Mouse (Mus musculus) heart, postnatal 14 days (tissue): ENCODE data around the gene Cnih3. TPM values are rescaled to one million over a fixed set of nuclear protein-coding genes. Genes with fewer than 3 reads are reported as not detected.
A peak's percentile ranks its signal among the peaks of the same experiment; 100 is the strongest.

Experiments
- DNase-seq, 2 experiments: peaks; one replicate each; pipeline ENCODE4 v3.0.0; 2021 to 2022
- intact Hi-C: fragments of 180-260 bp; cut with DNase I; formaldehyde crosslinking; loops from one replicate; pipeline ENCODE4 v1.15.1; 2025
- total RNA-seq, 2 experiments: library from RNA; stranded (reverse); gene quantifications; 2 replicates each; pipeline ENCODE4 v1.2.3; 2021

Cnih3 gene
- total RNA-seq, 2 experiments from 2014 or later = not detected

DNA sequence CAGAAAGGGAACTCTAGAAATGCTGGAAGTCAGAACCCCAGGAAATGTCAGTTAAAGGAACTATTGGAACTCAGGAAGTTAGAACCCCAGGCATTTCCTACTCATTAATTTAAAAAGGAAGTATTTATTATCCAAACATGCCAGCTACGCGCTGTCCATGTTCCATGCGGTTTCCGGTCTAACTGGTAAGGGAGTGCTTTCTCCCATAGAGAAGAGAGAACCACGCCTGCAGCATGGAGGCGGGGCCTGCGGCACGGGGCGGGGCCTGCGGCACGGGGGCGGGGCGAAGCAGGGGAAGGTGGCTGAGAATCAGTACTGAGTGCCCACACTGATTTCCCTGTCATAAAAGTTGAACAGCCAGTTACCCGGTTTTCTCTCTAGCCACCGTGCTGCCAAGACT lies 6.9 kb upstream of the Cnih3 start:
- intact Hi-C loops = no loop called here

DNA sequence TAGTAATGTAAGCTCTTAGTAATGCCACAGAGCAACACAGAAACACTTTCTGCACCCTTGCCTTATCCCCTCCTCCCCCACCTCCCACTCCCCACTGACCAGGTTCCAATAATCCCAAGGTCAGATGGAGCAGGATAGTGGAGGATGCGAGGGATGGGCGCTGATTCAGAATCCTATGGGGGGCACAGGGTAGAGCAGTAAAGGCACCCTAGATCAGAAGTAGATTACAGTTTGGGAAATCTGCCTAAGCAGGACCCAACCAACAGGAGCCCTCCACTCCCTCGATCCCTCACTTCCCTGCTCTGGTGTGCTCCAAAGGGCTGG lies 423 bp upstream of the Cnih3 start:
- intact Hi-C loops = no loop called here
- DNase-seq = no peak

More for the DNA sequence above, 6.9 kb upstream of the Cnih3 start:
- DNase-seq = peak; percentile 16 to 19

DNA sequence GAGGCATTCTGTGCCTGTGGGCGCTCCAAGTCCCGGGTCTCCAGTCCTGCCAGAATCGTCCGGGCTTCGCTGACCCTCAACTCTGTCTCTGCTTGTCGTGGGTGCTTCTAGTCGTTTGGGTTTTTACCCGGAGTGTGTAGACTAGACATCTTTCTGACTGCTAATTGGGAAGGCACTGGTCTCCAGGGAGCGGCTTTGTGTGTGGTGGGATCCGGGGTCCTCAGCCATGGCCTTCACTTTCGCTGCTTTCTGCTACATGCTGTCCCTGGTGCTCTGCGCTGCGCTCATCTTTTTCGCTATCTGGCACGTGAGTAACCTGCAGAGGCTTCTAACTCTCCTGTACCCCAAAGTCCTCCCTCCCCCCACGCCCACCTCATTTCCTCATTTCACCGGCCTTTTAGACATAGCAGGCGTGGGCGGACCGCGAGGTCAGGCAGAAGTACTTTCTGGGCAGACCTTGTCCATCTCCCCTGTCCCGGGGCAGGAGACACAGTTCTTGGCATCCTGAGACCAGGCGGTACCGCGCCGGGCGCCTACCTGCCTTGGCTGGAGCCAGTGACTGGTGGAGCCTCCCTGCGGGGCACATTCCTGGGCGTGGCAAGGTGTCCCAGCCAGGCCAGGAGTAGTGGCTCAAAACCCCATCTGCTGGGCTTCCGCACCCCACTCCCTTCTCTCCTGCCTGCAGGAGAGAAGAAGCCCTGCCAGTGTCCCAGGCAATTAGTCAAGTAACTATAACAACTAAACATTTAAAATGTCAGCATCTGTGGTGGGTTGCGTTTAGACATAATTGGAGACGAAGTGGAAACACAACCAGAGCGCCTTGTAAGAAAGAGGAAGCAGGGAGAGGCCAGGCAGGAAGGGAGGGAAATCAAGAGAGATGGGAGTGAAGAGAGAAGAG lies 1.0 kb downstream of the Cnih3 start:
- intact Hi-C loops = no loop called here
- no peak for DNase-seq

DNA sequence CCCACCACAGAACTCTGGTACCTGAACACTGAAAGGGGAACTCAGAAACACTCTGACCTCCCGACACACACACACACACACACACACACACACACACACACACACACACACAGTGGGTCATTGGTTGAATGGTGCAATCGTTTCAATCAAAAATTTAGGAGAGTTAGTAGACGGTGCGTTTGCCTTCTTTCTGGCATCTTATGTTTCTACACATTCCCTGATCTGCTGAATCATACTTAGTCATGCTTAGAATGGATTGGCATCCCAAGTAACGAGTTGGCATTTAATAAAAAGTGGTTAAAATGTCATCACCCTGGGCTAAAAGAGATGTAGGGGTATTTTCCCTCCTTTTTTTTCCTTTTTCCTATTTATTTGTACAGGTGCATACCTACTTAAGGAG lies 3.3 kb downstream of the Cnih3 start:
- DNase-seq = no peak
- intact Hi-C loops = no loop called here

DNA sequence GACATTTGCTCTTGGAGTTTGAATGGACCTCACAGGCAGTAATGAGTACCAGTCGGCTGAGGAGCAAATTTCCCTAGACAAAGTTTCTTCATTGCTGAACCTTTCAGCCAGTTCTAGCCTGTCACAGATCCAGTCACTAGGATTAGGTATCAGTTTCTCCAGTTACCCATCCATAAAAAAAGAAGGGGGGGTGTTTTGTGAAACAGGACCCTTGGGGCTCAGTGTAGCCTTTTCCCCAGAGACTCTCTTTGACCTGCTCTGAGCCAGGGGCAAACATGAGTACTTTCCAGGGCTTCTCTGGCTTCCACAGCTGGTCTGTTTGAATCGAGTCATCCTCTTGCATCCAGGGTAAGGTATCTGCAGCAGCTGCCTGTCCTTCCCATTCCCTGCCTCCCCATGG lies 5.4 kb downstream of the Cnih3 start:
- DNase-seq = no peak
- intact Hi-C loops = no loop called here

DNA sequence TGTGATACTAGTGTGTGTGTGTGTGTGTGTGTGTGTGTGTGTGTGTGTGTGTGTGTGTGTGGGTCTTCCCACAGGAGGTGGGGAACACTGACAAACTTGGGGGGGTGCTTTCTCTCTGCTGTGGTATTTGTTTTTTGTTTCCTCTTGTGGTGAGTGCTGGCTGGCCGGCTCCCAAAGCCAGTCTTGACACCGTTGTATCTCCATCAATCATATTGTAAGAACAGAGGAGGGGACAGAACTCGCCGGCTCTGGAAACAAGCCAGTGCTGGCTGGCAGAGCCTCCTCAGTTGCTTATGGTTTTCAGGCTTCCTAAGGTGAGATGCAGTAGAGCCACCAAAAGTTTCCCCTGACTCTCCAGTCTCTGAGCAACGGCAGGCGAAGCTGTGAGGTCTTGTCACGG lies 6.1 kb downstream of the Cnih3 start:
- no peak for DNase-seq
- intact Hi-C loops = no loop called here

DNA sequence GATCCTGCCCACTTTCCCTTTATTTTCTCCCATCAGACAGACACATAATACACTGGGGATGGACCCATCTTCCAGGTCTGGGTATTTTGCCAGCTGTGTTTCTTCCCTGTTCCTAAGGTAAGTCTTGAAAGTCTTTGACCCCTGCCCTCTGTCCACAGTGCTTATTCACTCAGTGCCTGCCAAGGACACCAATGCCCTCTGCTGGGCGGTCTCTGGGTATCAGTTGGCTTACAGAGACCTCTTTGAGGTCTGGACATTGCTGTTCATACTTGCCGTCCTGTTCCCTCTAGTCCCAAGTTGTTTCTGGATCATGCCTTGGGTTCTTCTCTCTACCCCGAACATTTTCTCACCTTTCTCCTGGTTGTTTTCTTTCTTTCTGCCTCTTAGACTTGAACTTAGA lies 8.3 kb downstream of the Cnih3 start:
- intact Hi-C loops = no loop called here

DNA sequence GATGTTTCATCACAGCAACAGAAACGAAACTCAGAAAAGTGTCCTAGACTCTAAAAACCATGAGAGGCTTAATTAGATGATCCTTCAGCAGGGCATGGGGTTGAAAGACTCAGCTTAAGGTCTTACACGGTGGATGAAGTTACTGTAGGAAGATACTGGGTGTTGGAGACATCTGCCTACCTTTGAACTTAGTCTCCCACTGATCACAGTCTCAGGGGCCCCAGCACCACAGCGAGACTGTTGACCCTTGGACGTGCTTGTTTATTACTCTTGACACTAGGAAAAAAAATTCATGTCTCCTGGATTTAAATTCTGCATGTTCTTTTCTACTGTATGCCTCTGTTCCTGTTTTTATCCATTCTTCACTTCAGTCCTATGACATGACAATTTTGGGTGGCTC lies 11.6 kb downstream of the Cnih3 start:
- no peak for DNase-seq

More for the DNA sequence above, 8.3 kb downstream of the Cnih3 start:
- DNase-seq = no peak

DNA sequence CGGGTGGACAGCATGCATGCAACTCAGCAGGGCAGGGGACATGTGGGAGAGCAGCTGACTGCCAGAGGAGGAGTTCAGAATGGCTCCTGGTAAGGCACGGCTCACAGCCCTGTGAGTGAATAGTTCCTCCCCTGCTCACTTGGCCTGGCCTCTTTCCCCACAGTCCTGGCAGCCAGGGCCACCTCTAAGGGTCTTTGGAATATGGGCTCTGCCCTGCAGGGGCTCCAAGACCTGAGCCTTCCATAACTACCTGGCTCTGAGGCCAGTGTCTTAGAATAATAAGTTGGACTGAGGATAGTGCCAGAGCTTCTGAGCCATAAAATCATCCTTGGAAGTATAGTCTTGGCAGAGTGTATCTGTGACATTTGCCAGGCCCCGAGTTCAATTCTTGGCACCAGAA lies 12.9 kb downstream of the Cnih3 start:
- intact Hi-C loops = no loop called here
- DNase-seq = no peak

More for the DNA sequence above, 11.6 kb downstream of the Cnih3 start:
- intact Hi-C loops = no loop called here

DNA sequence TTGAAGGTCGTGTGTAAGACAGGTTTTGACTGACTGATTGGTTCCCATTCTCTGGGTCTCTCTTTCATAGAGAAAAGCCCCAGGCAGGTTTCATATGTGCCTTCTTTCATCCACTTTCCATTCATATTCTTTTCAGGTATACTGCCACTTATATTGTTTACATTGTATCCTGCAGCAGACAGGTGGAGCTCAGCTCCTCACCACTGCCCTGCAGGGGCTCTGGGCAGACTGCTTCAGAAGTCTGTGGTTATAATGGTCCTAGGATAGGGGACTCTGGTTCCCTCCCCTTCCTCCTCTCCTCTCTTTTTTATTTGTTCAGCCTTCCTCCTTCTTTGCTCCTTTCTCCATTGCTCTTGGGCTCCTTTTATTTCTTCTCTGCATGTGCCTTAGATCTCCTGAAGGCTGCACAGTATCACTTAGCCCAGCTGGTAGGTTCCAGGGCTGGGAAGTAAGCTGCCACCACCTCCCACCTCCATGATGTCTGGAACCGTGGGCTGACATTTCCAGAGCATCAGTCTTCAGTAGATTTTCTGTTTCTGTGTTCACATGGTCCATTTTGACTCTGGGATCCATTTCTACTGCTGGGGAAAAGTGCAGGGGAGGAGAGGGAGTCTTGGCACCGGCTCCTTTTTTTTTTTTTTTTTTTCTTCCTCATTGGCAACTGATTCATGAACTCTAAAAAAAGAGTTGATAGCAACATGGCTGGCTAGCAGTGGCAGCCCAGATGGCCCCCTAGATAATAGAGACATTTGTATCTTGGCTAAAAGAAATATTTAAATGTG lies 16.6 kb downstream of the Cnih3 start:
- intact Hi-C loops = no loop called here
- DNase-seq = no peak

DNA sequence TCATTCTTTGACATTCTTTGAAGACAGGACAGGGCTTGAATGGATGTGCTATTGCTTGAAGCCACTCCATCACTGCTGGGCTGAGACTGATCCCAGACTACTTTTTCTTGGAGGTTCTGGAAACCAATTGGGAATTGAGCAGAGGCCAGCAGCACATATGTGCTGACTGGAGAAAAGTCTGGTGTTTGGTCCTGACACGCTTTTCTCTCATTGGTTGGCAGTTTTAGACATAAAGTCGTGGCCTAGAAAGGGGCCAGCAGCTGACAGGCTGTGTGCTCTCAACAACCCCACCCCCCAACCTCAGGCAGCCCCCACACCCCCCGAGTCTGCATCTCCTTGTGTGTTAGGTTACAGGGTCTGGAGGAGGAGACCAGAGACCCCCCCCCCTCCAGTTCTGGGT lies 17.9 kb downstream of the Cnih3 start:
- no peak for DNase-seq
- intact Hi-C loops = no loop called here

DNA sequence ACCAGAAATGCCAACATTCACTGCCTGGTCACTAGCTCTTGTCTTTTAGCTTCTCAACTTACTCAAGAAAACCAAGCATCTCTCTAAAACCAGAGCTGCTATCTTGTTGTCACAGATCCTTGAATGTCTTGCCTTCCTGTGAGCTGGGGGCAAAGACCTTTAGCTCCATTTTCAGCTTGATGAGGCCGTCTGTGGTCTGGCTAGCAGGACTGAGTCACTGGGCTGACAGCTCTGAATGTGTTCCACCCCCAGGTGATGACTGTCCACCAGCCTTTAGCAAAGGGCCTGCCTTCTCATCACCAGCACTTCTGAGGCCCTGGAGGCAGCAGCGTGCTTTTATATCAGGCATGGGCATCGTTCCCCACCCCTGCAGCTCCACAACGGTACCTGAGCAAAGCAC lies 18.8 kb downstream of the Cnih3 start:
- DNase-seq = no peak
- intact Hi-C loops = no loop called here

DNA sequence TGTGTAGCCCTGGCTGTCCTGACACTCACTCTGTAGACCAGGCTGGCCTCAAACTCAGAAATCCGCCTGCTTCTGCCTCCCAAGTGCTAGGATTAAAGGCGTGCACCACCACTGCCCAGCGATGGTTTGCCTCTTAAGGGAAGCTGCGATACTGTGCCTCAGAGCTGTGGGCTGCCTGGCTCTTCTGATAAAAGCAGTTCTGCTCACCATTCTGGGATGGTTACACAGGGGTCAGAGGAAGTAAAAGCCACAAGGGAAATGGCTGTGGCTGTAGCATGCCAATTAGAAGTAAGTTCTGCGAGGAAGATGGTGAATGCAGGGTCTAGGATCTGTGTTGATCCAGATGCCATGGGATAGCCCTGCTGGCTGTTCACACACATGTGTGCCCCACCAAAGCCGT lies 19.9 kb downstream of the Cnih3 start:
- DNase-seq = no peak
- intact Hi-C loops = no loop called here

DNA sequence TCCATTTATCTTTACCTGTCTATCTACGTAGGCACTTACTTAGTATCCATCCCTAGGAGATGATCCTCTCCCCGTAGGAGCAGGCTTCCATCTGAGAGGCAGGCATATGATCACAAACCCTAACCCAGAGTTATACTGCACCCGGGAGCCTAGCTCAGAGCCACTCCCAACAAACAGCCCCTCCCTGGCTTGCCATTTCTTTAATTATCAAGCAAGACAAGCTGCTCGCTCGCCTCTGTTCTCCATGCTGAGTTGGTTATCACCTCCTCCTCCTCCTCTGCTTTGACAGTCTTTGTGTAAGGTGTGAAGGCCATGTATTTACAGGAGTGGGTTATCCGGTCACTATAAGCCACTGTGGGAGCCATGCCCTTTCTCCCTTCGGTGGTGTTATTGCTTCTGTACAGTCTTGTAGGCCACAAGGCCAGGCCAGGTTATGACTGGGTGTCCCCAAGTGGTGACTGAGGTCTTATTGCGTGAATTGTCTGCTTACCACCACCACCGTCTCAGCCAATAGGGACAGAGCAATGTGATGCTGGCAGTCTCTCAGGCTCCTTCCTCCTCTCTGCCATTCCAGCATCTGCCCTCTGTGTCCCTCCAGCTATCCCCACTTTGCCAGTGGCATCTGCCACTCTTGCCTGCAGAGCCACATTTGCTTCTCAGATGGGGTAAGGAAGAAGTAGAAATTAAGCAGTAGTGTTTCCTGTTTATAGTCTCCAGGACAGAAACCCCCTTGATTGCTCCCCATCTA lies 22.4 kb downstream of the Cnih3 start:
- no peak for DNase-seq
- intact Hi-C loops = loop anchor here (5.0 kb wide), 1 partner anchor 102 kb away; no protein-coding TSS in a partner anchor

DNA sequence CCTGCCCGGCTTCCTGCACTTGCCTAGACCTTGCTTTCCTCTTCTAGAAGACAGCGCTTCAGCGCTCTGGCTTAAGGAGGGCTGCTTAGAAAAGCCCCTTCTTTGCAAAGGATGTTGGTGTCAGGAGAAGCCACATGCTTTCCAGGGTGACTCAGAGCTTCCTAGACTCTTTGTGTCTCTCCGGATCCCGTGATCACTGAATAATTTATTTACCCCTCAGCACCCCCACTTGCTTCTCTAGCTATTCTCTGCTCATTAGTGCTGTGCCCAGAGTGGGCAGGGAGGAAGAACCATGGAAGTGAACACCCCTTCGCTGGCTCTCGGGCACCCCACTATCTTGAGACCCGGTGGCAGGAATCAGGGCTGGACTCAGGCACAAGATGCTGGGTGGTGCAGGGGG lies 24.0 kb downstream of the Cnih3 start:
- intact Hi-C loops = loop anchor here (5.0 kb wide), 1 partner anchor 104 kb away; no protein-coding TSS in a partner anchor
- no peak for DNase-seq

DNA sequence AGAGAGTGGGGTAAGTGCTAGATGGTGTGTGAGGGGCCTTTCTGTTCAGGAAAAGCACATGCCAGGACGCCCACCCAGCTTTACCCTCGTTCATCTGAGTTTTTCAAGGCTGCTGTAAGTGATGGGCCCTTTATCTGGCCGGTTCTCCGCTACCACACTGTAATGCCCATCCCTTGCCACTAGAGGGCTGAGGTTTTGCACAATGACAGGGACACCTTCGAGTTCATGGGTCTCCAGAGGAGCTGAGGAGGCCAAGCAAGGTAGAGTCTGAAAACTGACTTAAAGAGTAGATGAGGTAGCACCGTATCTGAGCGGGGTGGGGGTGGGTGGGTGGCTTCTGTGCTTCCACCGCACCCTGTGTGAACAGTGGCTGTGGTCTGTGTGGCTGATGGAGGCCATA lies 27.2 kb downstream of the Cnih3 start:
- intact Hi-C loops = loop anchor here (2.0 to 5.0 kb wide), 2 partner anchors 107 to 165 kb away; no protein-coding TSS in a partner anchor
- peak; percentile 45 to 64 for DNase-seq

DNA sequence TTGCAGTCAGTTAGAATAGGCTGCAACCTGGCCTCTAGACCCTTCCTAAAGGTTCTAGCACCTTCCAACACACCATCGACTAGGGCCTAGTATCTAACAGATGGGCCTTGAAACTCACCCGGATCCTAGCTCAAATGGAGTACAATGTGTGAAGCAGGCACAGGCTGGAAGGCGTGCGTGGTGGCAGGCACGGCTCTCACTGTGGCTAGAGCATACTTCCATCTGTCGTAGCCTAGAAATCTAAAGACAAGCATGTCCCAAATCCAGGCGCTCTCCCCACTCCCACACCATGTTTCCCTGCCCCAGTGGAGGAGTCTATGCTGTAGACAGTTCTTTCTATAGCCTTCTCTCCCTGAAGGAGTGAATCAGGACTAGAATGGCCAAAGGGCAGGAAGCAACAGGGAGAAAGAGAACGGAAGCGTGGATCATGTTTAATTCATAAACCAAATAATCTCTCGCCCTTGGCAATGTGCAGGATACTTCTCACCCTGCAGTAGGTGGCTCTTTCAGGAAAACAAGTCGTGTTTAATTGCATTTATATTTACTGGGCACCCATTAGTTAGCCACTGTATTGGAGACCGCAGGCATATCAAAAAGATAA lies 29.1 kb downstream of the Cnih3 start:
- no peak for DNase-seq
- intact Hi-C loops = no loop called here

DNA sequence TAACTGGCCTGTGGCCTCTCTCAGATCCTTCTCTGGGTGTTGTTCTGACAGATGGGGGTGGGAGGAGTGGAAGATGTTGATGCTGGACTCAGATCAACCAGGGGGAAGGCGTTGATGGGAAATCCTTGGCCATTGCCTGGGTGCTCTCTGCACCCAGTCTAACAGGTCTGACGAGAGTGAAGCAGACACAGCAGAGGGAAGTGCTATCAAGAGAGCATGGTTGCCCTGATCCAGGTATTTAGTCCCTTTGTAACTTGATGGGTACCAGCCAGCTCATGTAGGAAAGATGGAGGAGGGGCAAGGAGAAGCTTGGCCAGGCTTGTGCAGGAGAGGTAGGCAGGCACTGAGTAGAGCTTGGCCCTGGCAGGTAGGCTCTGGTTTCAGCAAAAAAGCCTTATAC lies 36.8 kb downstream of the Cnih3 start:
- intact Hi-C loops = no loop called here
- DNase-seq = no peak

DNA sequence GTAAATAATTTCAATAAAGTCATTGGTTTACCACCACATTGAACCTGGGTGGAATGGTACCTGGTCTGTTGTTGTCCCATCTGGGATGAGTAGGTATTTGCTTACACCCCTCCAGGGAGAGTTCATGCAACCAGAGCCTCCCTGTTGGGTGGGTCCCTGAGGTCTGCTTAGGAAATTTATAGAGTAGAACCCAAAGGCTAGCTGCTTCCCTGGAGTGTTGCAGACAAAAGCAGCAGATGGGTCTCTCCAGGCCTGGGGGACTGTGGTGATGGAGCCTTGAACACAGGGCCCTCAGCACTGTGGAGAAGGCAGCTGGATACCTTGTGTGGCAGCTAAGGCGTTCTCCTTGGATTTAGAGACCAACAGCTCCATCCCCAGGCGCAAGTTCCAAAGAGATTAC lies 40.1 kb downstream of the Cnih3 start:
- DNase-seq = no peak
- intact Hi-C loops = no loop called here

DNA sequence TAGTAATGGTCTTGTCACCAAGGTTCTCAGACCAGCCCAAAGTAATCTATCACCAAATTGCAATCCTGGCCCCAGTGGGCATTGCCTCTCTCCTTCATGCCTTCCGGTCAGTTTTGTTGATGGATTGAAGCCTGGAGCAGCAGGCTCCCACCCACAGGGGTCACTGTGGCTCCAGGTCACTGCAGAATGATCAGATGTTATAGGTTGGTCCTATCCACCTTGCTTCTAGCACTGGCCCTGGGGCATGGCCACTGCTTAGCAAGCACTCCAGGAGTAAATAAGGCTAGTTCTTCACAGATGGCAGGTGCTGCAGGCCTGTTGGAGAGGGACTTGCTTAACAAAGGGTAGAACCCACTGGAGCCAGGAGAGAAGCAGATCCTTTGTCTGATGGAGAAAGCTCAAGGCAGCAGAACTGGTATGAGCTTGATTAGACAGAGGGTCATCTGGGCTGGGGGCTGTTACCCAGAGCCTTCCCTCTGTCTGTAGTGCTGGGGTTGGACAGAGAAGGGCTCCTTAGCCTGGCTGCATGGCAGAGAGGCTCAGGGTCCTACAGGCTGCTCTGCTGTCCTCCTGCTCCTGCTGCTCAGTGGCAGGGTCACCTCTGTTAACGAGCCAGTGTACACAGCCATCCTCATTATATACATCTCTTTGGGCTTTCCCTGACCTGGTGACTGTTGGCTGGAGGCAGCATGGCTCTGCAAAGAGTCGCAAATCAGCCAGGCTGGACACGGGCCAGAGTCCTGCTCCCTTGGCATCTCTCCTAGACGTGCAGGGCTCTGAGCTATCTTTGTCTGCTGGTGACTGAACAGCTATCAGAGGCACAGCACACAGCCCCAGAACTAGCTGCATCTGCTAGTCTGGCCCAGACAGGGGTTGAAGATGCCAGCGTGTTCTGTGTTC lies 41.1 kb downstream of the Cnih3 start:
- intact Hi-C loops = no loop called here
- peak; percentile 82 to 88 for DNase-seq
